Mouse (Mus musculus) ES-E14 (cell line): ENCODE results near the gene Rab11b. TPM values are rescaled to one million over a fixed set of nuclear protein-coding genes. Genes with fewer than 3 reads are reported as not detected.

ENCODE experiments used
- DNase-seq: peaks from one replicate; pipeline ENCODE4 v3.0.0-alpha.2; 2013; ENCODE audit warnings: low read depth, low spot score
- H3K27ac ChIP-seq: 2 replicates; pipeline ENCODE4 v1.5.1; 2012; ENCODE audit warnings: low read depth, mild to moderate bottlenecking, low read length, moderate library complexity, mixed read lengths; ENCODE audit not compliant: poor library complexity, insufficient read depth, severe bottlenecking
- H3K36me3 ChIP-seq: 2 replicates; pipeline ENCODE4 v1.6.1; 2012; ENCODE audit warnings: mild to moderate bottlenecking, low read length, moderate library complexity, mixed read lengths; ENCODE audit not compliant: control insufficient read depth, poor library complexity, insufficient read depth, severe bottlenecking
- H3K4me1 ChIP-seq, 2 experiments: fragments of 150-350 bp in 1 of 2; sonication (generic) in 1 of 2; 2 replicates each; pipeline ENCODE4 v1.6.1; 2012; ENCODE audit warnings: low read length in 2 of 2, mild to moderate bottlenecking in 1 of 2, mixed read lengths in 1 of 2; ENCODE audit not compliant: control insufficient read depth in 2 of 2, insufficient read depth in 2 of 2, poor library complexity in 1 of 2
- H3K4me3 ChIP-seq, 2 experiments: fragments of 150-350 bp in 1 of 2; sonication (generic) in 1 of 2; 2 replicates each; pipeline ENCODE4 v1.5.1; 2012; ENCODE audit warnings: low read length in 2 of 2, low read depth in 1 of 2, mild to moderate bottlenecking in 1 of 2, mixed read lengths in 1 of 2; ENCODE audit not compliant: insufficient read depth in 1 of 2, poor library complexity in 1 of 2, severe bottlenecking in 1 of 2
- H3K9ac ChIP-seq: 2 replicates; pipeline ENCODE4 v1.6.1; 2012; ENCODE audit warnings: low read depth, mild to moderate bottlenecking, low read length, mixed read lengths; ENCODE audit not compliant: poor library complexity, insufficient read depth, severe bottlenecking
- H3K9me3 ChIP-seq: fragments of 150-350 bp; sonication (generic); 2 replicates; pipeline ENCODE4 v1.6.1; 2012; ENCODE audit warnings: low read depth, mild to moderate bottlenecking, low read length; ENCODE audit not compliant: control insufficient read depth, insufficient read depth
- CHD2 ChIP-seq: IDR thresholded peaks from 2 replicates; pipeline ENCODE4 v1.6.1; 2014; ENCODE audit warnings: mild to moderate bottlenecking, low read depth, low read length, inconsistent platforms
- HCFC1 ChIP-seq: IDR thresholded peaks from 2 replicates; pipeline ENCODE4 v1.6.1; 2012; ENCODE audit warnings: low read length, inconsistent platforms, borderline replicate concordance; ENCODE audit not compliant: insufficient read depth
- MAFK ChIP-seq: IDR thresholded peaks from 2 replicates; pipeline ENCODE4 v1.6.1; 2014; ENCODE audit warnings: mild to moderate bottlenecking, low read depth, low read length, inconsistent platforms; ENCODE audit not compliant: insufficient read depth
- ZC3H11A ChIP-seq: IDR thresholded peaks from 2 replicates; pipeline ENCODE4 v1.6.1; 2012; ENCODE audit warnings: low read depth, mild to moderate bottlenecking, inconsistent platforms, low read length, borderline replicate concordance
- ZNF384 ChIP-seq: IDR thresholded peaks from 2 replicates; pipeline ENCODE4 v1.6.1; 2012; ENCODE audit warnings: low read depth, low read length, inconsistent platforms
- in situ Hi-C, 2 experiments: fragments of 600-800 bp; cut with MboI; formaldehyde crosslinking; loops; one replicate each; pipeline ENCODE4 v1.15.1; 2025; ENCODE audit warnings: low sequenced_read_pairs in 2 of 2, inconsistent platforms in 1 of 2; ENCODE audit not compliant: unreplicated experiment in 2 of 2
- total RNA-seq: library from RNA; depleted of rRNA; stranded (reverse); fragments of 300-350 nt; gene quantifications from 2 replicates; pipeline ENCODE4 v1.2.3, GENCODE M21; 2012

Gene Rab11b
- total RNA-seq, 1 experiment = 34.8 TPM

DNA sequence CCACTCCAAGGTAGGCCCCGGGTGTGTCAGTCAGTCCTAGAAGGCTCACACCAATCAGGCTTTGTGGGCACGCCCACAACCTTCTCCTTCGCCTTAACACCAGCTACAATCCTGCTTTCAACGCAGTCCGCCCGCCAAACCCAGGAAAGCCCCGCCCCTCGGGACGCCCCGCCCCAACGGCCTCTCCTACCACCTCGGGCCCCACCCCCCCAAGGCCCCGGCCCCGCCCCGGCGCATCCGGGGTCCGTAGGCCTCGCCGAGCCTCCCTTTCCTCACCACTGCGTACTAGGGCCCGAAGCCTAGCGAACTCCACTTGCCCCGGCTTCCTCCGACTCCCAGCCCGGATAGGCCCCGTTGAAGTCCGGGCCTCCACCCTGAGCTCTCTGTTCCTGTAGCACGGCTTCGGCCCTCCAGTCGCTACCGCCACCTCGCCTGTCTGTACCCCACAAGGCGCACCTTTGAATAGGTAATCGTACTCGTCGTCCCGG lies 519 bp downstream of the Rab11b start:
- H3K36me3 ChIP-seq = no peaks in the 10 kb centered on the region; the same call in 1 of the 2 replicates
- in situ Hi-C loops = no loop called here
- H3K9me3 ChIP-seq = no peaks in the 10 kb centered on the region
- H3K4me3 ChIP-seq = peak overlapping the region; percentile 87 to 99
- TF ChIP-seq HCFC1 (0 out of 2 replicates have a peak, but pooled peaks have one; percentile 48), ZC3H11A (no peak), ZNF384 (no peak)
- peak overlapping the region; percentile 100 for H3K9ac ChIP-seq
- H3K4me1 ChIP-seq = peaks cover 10 to 18% of the 10 kb centered on the region in 2 experiments; a peak in 2 of 4 replicates
- DNase-seq = peak; percentile 91
- peak overlapping the region; percentile 99 for H3K27ac ChIP-seq

DNA sequence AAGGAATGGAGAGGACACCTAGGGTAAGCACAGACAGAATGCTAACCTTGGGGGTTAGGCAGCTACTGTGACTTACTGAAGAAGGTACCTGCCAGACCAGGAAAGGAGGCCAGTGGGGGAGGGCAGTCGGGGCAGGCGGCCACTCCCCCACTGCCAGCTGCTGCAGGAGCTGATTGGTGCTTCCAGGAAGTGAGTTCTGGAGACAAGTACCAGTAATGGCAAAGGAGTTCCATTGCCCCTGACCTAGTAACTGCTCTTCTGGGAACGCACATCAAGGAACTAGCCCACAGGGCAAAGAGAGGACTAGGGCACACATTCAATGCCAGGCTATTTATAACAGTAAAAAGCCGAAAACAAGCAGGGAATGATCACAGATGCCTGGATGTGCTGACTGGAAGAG lies 3.1 kb downstream of the Rab11b start:
- H3K9ac ChIP-seq = peak overlapping the region; percentile 33; the same call in 1 of the 2 replicates
- in situ Hi-C loops = no loop called here
- no peak for DNase-seq
- no peak overlapping the region for H3K4me3 ChIP-seq
- H3K27ac ChIP-seq = no peak overlapping the region
- TF ChIP-seq ZC3H11A (no peak), MAFK (no peak), ZNF384 (no peak)
- H3K36me3 ChIP-seq = no peaks in the 10 kb centered on the region; the same call in 1 of the 2 replicates
- peaks cover 10 to 18% of the 10 kb centered on the region in 2 experiments; a peak in 2 of 4 replicates for H3K4me1 ChIP-seq
- no peaks in the 10 kb centered on the region for H3K9me3 ChIP-seq

DNA sequence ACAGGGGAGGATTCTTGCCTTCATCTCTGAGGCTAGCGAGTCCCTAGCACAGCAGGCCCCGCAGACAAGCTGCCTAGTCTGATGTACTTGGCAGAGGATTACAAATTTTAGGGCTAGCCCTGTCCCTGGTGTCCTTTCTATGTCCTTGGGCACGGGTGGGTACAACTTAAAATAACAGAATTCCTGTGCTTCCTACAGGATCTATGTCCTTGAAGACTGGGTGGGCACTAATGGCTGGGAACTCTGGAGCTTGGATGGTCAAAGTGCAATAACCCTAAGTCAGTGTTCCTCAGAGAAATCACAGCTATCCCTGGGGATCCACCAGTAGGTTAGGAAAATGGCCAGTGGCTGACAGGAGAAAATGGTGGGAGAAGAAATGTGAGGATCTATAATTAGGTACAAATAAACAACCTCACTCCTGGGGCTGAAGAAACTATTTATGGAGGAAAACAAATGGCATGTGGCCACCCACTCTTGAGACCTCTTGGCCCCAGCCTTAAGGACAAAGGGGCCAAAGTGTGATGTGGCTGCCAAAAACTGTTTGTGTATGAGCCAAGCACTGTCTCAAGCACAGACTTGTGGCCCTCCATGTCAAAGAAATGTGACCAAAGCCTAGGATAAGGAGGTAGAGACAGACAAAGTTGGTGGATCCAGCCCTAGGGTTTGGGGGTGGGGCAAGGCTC lies 4.1 kb downstream of the Rab11b start:
- Histone ChIP-seq H3K9me3 (no peaks in the 10 kb centered on the region), H3K9ac (no peak overlapping the region), H3K27ac (no peak overlapping the region), H3K36me3 (no peaks in the 10 kb centered on the region; the same call in 1 of the 2 replicates), H3K4me1 (peaks cover 10 to 18% of the 10 kb centered on the region in 2 experiments; a peak in 2 of 4 replicates), H3K4me3 (no peak overlapping the region)
- no peak for TF ChIP-seq HCFC1
- no peak for TF ChIP-seq ZNF384
- no peak for TF ChIP-seq MAFK
- no peak for TF ChIP-seq ZC3H11A
- no peak for TF ChIP-seq CHD2
- DNase-seq = no peak
- in situ Hi-C loops = no loop called here

DNA sequence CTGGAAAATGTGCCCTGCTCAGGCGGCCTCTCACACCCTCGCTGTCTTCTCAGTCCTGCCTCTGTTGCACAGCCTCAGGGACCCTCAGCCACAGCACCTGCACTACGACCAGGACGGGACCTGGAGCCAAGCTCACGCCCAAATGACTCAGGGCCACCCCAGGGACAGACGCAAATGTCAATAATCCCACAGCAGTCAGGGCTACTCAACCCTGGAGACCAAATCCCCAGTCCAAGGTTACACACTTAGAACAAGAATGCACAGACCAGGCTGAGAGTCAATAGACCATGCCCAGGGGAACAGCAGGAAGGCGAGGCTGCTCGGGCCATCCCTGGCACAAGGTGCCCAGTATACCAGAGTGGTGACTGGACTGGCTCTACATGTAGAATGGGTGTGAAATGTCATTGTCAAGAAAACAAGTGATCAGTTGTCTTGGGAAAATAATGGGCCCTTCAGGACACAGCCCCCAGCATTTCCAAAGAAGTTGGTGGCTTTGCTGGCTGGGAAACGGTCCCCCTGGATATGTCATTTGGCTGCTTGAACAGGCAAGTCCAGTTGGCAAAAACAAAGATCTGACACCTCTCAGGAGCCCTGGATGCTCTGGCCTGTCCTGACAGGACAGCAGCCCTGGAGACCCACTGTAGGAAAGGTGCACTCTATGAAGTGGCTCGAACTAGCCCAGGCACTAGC lies 4.8 kb downstream of the Rab11b start:
- in situ Hi-C loops = no loop called here
- Histone ChIP-seq H3K4me1 (peaks cover 10 to 18% of the 10 kb centered on the region in 2 experiments; a peak in 2 of 4 replicates), H3K9ac (no peak overlapping the region), H3K36me3 (no peaks in the 10 kb centered on the region; the same call in 1 of the 2 replicates), H3K27ac (no peak overlapping the region), H3K4me3 (no peak overlapping the region), H3K9me3 (no peaks in the 10 kb centered on the region)
- no peak for TF ChIP-seq MAFK
- no peak for TF ChIP-seq HCFC1
- TF ChIP-seq ZNF384 = no peak
- TF ChIP-seq CHD2 = no peak
- TF ChIP-seq ZC3H11A = no peak
- no peak for DNase-seq
